Mouse (Mus musculus): ENCODE results near the gene Tet3.

Gene Tet3

GRCm38 (mm10) chr6:83342957-83343356, 115.9 kb downstream of the Tet3 start:
- in situ Hi-C loops (cut with MboI; ENCODE audit: low sequenced_read_pairs), result no loop called here

DNA sequence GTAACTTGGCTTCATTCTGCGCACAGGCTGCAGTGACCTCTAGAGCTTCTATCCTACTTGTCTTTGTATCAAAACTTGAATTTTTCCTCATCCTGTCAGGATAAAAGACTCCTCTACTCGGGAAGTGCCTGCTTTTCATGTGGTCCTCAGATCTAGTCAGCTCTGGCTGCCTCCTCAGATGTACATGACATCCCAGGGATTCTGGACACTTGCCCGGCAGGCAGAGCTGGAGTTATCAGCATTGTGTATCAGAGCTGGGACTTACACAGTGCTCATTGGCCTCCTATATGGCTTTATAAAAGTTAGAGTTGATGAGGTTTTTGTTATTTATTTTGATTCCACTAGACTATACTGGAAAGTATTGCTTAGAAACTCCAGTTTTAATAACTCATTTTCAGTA, 117.5 kb downstream of the Tet3 start:
- in situ Hi-C loops (cut with MboI; ENCODE audit: low sequenced_read_pairs), result no loop called here

GRCm38 (mm10) chr6:83327591-83328190, 131.2 kb downstream of the Tet3 start:
- in situ Hi-C loops (cut with MboI; ENCODE audit: low sequenced_read_pairs), result no loop called here

- in situ Hi-C loops (cut with MboI; ENCODE audit: low sequenced_read_pairs), result no loop called here
Measured at GRCm38 (mm10) chr6:83326761-83327160, 132.1 kb downstream of the Tet3 start.

DNA sequence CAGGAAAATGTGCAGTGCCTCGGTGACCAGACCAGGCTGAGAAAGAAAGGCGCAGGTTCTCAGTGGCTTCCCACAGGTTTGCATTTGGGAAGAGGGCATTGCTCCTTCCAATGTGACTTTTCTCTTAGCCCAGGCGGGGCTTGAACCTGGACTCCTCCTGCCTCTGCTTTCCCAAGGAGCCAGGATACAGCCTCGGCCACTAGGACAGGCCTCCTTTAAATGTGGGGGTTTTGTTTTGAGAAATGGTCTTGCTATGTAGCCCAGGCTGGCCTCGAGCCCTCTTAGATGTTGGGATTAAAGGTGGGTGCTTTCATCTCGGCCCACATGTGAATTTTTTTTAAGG, 132.5 kb downstream of the Tet3 start:
- in situ Hi-C loops (cut with MboI; ENCODE audit: low sequenced_read_pairs), result no loop called here

DNA sequence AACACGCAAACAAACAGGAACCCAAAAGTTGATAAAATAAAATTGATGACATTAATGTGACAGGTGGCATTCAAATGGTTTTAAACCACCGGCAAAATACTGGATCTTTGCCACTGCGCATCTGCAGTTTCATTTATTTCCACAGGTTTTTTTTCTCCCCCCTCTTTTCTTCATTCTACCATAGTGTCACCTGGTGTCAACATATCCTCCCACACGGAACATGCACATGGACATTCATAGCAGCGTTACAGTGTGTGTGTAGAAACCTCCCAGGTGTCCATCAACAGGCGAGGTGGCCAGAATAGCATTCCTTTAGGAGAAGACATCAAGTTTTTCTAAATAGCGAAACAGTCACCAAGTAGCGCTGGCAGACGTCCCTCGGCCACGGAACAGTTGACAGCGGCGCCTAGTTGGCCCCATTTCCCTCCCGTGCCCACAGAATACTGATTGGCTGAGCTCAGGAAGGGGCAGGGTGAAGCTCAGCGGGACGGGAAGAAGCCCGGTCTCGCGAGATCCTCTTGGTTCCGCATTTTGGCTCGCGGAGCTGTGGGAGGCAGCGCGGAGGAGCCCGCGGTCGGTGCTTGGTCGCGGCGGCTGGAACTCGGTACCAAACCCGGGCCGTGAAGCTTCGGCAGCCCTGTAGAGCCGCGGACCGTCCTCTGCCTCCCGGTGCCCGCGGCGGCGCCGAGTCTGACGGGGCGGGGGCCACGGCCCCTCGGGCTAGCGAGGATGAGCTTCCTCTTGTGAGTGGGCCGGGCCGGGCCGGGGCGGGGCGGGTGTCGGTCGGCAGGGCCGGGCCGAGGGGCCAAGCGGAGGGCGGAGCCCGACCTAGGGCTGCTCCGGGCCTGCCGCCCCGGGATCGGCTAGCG, 133.1 kb downstream of the Tet3 start, which contains the start of the genes Mthfd2 and Mob1a:
Gene Mthfd2 (minus strand): TSS at position 384 of the 869 bp plus-strand sequence.
Gene Mob1a (plus strand): TSS at position 492 of the 869 bp plus-strand sequence.
- in situ Hi-C loops (cut with MboI; ENCODE audit: low sequenced_read_pairs), result no loop called here

- in situ Hi-C loops (cut with MboI; ENCODE audit: low sequenced_read_pairs), result no loop called here
Measured at GRCm38 (mm10) chr6:83323652-83324419, 135.0 kb downstream of the Tet3 start.

DNA sequence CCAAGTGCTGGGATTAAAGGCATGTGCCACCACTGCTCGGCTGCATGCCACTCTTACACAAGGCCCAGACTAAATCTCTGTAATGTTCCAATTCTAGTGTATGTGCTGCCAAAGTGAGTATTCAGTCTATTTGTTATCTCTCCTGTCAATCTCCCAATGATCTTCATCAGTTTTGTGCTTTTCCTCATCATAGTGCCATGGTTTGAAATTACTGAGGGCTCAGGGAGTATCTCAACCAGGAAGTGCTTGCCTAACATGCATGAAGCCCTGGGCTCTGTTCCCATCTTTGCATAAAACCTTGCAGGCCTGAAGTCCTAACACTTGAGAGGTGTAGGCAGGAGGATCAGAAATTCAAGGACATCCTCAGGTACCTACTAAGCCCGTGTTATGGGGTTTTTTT, 136.1 kb downstream of the Tet3 start:
- in situ Hi-C loops (cut with MboI; ENCODE audit: low sequenced_read_pairs), result no loop called here

- in situ Hi-C loops (cut with MboI; ENCODE audit: low sequenced_read_pairs), result no loop called here
Measured at GRCm38 (mm10) chr6:83321927-83322326, 137.0 kb downstream of the Tet3 start.

- in situ Hi-C loops (cut with MboI; ENCODE audit: low sequenced_read_pairs), result no loop called here
Measured at GRCm38 (mm10) chr6:83317108-83317741, 141.7 kb downstream of the Tet3 start.

DNA sequence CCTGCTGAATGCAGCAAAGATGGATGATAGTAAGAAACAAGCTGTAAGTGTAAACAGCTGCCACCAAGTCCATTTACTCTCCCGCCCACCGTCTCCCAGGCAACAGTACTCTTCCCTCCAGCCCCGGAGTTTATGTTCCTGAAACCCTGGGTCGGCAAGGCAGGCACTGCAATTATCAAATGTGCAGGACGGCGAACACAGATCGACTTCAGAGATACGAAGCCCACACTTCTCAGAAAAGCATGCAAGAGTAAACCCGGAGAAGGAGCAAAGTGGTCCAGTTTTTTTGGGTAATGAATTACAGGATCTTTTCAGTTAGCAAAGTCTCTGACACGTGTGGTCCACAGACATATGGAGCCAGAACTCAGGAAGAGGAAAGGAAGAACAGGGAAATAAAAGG, 142.9 kb downstream of the Tet3 start:
- in situ Hi-C loops (cut with MboI; ENCODE audit: low sequenced_read_pairs), result no loop called here

GRCm38 (mm10) chr6:83315293-83315692, 143.6 kb downstream of the Tet3 start:
- in situ Hi-C loops (cut with MboI; ENCODE audit: low sequenced_read_pairs), result no loop called here

DNA sequence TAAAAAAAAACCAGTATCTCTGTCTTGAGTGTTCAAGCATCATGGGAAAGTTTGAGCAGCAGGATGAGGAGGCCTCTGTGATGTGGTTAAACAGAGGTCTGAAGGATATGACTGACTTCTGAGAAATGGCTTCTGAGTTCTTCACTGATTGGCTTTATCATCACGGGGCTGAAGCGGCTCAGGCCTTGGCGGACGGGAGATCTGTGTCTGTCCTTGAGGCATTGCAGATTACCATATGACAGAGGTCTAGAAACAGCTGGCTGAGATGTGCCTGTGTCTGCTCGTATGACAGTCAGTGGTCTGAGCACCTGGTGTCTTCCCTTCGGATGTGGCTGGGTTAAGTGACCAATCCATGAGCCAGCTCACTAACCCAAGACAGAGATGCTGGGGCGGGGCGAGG, 146.4 kb downstream of the Tet3 start:
- in situ Hi-C loops (cut with MboI; ENCODE audit: low sequenced_read_pairs), result no loop called here
